Mouse (Mus musculus): ENCODE data around the gene Tenm3.

DNA sequence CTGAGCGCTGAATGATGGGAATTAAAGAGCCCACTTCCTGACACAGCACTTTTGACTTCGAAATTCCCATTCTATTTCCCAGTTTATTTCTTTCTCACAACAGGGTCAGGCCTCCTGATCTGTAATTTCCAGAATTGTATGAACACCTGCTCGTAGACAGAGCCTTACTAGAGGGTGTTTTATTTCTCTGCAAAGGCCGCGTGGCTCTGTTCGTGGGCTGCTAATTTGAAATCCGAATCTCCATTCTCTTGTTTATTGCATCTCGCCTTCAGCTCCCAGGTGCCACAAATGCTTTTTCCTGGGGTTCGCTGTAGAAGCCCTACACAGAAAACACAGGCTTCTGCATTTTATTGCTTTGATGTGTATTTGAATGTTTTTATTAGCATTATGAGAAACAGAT is 612.4 kb downstream of the Tenm3 start:
- TF ChIP-seq CTCF (IDR thresholded peaks at IDR 0.05; ENCODE audit: low read depth, low read length) (no peak), GATA2 (IDR thresholded peaks at IDR 0.05; ENCODE audit: borderline replicate concordance, low read depth, low read length) (no peak), GATA1 (IDR thresholded peaks at IDR 0.05; ENCODE audit: borderline replicate concordance, low read length) (no peak)

Data from G1E (cell line).